Mouse (Mus musculus) stomach, embryonic 14.5 days (tissue): Measurements from ENCODE around the gene Zg16. TPM values are rescaled to one million over a fixed set of nuclear protein-coding genes. Genes with fewer than 3 reads are reported as not detected.

Experiments
- ATAC-seq: fragments of 200-750 bp; cut with Nextera tagmentation; 2 replicates; pipeline ENCODE4 v1.8.0; 2017; ENCODE audit warnings: low read depth, moderate TSS enrichment; ENCODE audit not compliant: insufficient number of reproducible peaks, insufficient read depth, low FRiP score
- H3K27ac ChIP-seq: fragments of 300-500 bp; sonication (generic); 2 replicates; pipeline ENCODE4 v1.5.1; 2014; ENCODE audit warnings: mild to moderate bottlenecking, low read length, moderate library complexity, mixed read lengths
- H3K27me3 ChIP-seq: fragments of 300-500 bp; sonication (generic); 2 replicates; pipeline ENCODE4 v1.6.1; 2014; ENCODE audit warnings: low read length, control low read depth, mixed read lengths; ENCODE audit not compliant: control insufficient read depth, insufficient read depth
- H3K36me3 ChIP-seq: fragments of 300-500 bp; sonication (generic); 2 replicates; pipeline ENCODE4 v1.6.1; 2014; ENCODE audit warnings: mild to moderate bottlenecking, control low read depth, low read length, moderate library complexity, mixed read lengths; ENCODE audit not compliant: control insufficient read depth, insufficient read depth
- H3K4me1 ChIP-seq: fragments of 300-500 bp; sonication (generic); 2 replicates; pipeline ENCODE4 v1.6.1; 2014; ENCODE audit warnings: low read length, control low read depth, mixed read lengths; ENCODE audit not compliant: control insufficient read depth, insufficient read depth
- H3K4me2 ChIP-seq: fragments of 300-500 bp; sonication (generic); replicated peaks from 2 replicates; pipeline ENCODE4 v1.6.1; 2014; ENCODE audit warnings: low read depth, low read length, control low read depth
- H3K4me3 ChIP-seq: fragments of 300-500 bp; sonication (generic); 2 replicates; pipeline ENCODE4 v1.5.1; 2014; ENCODE audit warnings: low read depth, low read length, control low read depth
- H3K9ac ChIP-seq: fragments of 300-500 bp; sonication (generic); replicated peaks from 2 replicates; pipeline ENCODE4 v1.6.1; 2014; ENCODE audit warnings: low read depth, mild to moderate bottlenecking, control low read depth, low read length, moderate library complexity, mixed read lengths
- H3K9me3 ChIP-seq: fragments of 300-500 bp; sonication (generic); 2 replicates; pipeline ENCODE4 v1.6.1; 2016; ENCODE audit warnings: low read depth, low read length, control low read depth; ENCODE audit not compliant: control insufficient read depth
- WGBS: fragments of 180-500 bp; shearing (Covaris S2); extraction: QIAGEN DNeasy Blood & Tissue Kit; methylation state at CpG from one replicate; pipeline ENCODE4 v1.1.7; 2014; 5-methylcytosine and 5-hydroxymethylcytosine counted together
- polyA plus RNA-seq: library from polyadenylated mRNA; unstranded; fragments of >200 nt; fragmentation: Nextera tagmentation; extraction: Ambion mirVana; gene quantifications from 2 replicates; pipeline ENCODE4 v1.2.1, GENCODE M21; 2014

Zg16 gene
- polyA plus RNA-seq, 1 experiment from 2014 or later: not detected

DNA sequence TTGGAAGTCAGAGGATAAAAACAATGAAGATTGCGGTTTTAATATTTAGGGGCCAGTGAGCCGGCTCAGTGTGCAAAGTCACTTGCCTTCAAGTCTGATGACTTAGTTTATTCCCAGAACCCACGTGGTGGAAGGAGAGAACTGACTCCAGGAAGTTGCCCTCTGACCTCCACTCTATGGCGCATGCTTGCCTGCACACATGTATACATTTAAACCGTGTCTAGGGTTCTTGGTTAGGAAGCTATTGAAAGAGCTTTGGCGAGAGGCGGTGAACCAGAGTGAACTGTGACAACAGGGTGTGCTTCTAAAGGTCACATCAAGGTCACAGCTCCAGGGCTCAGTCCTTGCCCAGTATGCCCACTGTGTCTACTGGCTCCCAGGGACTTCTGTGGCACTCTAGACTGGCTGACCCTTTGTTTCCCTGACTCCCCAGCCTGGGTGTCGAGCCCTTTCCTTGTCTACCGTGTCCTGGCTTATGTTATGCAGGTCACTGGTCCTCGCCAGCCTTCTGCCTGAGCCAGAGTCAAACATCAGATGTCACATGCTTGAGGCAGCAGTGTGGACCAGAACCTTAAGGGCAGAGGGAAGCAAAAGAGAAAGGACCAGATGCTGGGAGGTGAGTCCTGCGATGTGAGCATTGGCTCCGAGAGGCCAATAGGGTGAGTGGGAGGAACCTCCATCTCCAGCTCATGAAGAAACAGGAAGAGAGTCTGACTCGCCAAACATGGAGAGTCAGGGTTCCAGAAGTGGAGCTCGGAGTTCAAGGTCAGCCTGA, 31.7 kb upstream of the Zg16 start:
- ATAC-seq: no peak
- 58% methylated on average over 14 of the region's 14 CpGs for WGBS
- no peak overlapping the region for H3K27ac ChIP-seq

DNA sequence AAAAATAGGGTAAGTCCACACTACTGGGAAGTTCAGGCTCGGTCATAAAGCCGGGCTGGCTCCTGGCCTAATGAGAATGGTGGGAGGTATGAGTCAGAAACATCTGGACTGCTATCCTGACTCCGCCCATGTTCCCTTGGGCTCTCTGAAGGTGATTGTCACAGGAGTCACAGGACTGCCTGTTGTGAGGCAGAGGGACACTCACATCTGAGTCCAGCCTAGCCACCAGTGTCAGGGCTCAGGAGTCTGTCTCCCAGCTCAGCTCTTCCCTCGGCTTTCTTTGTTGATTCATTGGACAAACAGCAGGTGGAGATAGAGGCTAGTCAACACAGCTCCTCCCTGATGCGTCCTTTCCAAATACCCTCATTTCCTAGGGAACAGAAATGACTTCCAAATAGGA, 30.8 kb upstream of the Zg16 start:
- ATAC-seq: 0 out of 2 replicates have a peak, but pooled peaks have one; percentile 47
- Histone ChIP-seq H3K4me3 (no peak overlapping the region), H3K27ac (no peak overlapping the region), H3K9me3 (no peaks in the 10 kb centered on the region), H3K27me3 (no peaks in the 10 kb centered on the region), H3K36me3 (no peaks in the 10 kb centered on the region), H3K9ac (no peak overlapping the region), H3K4me2 (no peak overlapping the region), H3K4me1 (no peaks in the 10 kb centered on the region)
- 35% methylated on average over 5 of the region's 5 CpGs for WGBS

More for the DNA sequence above, 31.7 kb upstream of the Zg16 start:
- no peaks in the 10 kb centered on the region for H3K9me3 ChIP-seq
- no peaks in the 10 kb centered on the region for H3K36me3 ChIP-seq
- H3K27me3 ChIP-seq: no peaks in the 10 kb centered on the region
- H3K4me1 ChIP-seq: no peaks in the 10 kb centered on the region
- no peak overlapping the region for H3K4me3 ChIP-seq
- no peak overlapping the region for H3K4me2 ChIP-seq
- H3K9ac ChIP-seq: no peak overlapping the region

DNA sequence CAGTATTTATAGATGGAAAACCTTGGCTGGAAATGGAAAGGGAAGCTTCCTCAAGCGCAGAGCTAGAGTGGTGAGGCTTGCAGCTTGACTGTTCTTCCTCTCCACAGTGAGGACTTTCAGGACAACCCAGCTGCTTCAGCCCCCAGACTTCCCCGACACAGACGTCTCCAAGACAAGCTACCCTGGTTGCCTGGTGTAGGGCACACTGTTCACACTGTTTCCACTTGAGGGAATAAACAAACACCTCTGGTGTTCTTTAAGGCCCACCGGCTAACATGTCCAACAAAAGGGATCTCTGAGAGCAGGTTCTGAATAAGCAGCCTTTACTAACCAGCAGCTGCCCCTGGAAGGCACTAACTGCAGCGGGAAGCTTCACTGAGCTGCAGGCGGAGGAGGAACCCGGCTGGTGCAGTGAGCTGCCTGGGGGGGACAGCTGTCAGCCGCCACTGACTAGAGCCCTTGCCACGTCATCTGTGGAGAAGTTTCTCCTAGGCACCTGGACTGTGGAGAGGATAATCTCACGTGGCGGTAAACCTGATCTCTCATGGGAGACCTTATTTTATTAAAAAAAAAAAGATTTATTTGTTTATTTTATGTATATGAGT, 29.3 kb upstream of the Zg16 start:
- no peak for ATAC-seq
- WGBS: 67% methylated on average over 11 of the region's 11 CpGs
- Histone ChIP-seq H3K27ac (no peak overlapping the region), H3K4me3 (no peak overlapping the region), H3K9me3 (no peaks in the 10 kb centered on the region), H3K27me3 (no peaks in the 10 kb centered on the region), H3K9ac (no peak overlapping the region), H3K4me2 (no peak overlapping the region), H3K36me3 (no peaks in the 10 kb centered on the region), H3K4me1 (no peaks in the 10 kb centered on the region)

DNA sequence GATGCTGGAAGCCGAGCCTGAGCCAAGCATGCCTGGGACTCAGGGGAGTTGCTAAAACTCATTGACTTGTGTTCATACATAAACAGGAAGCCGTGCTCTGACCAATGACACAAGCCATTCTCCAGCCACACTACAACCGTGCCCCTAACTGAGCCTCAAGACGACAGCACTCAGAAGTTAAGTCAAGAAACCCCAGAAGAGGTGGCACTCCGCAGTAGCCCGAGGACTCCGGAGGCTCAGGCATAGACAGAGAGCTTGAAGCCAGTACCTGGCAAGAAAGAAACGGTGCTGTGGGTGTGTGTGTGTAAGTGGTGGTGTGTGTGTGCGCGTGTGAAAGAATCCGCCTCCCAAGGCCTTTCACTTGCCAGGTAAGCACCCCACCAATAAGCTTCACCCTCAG, 27.8 kb upstream of the Zg16 start:
- Histone ChIP-seq H3K36me3 (no peaks in the 10 kb centered on the region), H3K27ac (no peak overlapping the region), H3K27me3 (no peaks in the 10 kb centered on the region), H3K4me1 (no peaks in the 10 kb centered on the region), H3K9me3 (no peaks in the 10 kb centered on the region), H3K4me3 (no peak overlapping the region), H3K9ac (no peak overlapping the region), H3K4me2 (no peak overlapping the region)
- WGBS: 74% methylated on average over 11 of the region's 11 CpGs
- no peak for ATAC-seq

DNA sequence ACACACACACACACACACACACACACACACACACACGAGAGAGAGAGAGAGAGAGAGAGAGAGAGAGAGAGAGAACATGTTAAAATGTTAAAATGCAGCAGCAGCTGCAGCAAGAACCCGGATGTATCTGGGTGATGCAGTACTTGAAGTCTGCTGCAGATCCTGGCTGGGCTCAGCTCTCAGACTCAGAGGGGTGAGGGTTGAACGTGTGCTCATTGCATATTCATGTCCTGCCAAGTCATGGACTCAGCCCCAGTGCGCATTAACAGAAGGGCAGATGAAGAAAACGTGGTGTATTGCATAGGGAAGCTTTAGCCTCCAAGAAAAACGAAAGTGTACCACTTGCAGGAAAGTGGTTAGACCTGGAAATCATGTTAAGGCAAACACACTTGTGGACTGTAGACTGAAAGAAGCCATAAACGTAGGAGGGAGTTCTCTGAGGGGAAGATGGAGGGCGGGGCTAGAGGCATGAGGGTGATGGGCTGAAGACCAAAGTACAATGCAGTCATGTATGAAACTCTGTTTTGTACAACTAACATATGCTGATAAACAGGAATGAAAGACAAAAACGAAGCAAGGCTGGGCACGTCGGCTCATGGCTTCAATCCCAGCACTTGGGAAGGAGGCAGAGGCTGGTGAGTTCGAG, 26.6 kb upstream of the Zg16 start:
- 51% methylated on average over 12 of the region's 12 CpGs for WGBS

DNA sequence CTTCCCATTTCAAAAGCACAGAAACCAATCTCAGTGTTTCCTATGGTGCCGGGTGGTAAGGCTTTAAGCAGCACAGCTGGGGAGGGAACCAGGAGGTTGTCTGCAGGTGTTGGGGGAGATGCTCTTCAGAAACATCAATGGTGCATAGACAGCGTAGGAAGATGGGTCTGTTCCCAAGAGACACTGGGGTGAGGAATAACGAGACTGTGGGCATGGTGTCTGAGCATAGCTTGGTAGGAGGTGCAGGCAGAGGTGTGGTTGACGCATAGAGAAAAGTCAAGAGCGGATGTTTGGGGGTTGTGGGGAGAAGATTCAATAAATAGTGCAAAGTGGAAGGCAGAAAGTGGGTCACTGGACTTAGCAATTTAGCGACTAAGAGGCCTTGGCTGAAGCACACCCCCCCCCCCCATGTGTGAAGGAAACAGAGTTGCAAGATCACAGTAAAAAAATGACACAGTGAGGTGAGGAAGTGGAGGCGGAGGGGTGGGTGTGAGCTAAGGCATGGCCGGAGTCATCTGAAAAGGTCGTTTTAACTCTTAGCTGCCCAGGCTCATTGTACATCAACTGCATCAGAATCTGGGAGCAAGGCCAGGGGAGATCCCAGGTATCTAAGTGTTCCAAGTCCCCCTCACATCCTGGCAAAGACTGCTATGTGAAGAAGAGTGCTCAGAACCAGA, 25.9 kb upstream of the Zg16 start:
- H3K4me3 ChIP-seq: no peak overlapping the region
- no peak overlapping the region for H3K27ac ChIP-seq
- no peaks in the 10 kb centered on the region for H3K4me1 ChIP-seq
- H3K4me2 ChIP-seq: no peak overlapping the region
- no peak overlapping the region for H3K9ac ChIP-seq
- no peaks in the 10 kb centered on the region for H3K36me3 ChIP-seq
- 29% methylated on average over 9 of the region's 9 CpGs for WGBS
- no peak for ATAC-seq
- H3K9me3 ChIP-seq: no peaks in the 10 kb centered on the region
- no peaks in the 10 kb centered on the region for H3K27me3 ChIP-seq

More for the DNA sequence above, 26.6 kb upstream of the Zg16 start:
- H3K4me1 ChIP-seq: no peaks in the 10 kb centered on the region
- H3K27me3 ChIP-seq: no peaks in the 10 kb centered on the region
- no peak overlapping the region for H3K9ac ChIP-seq
- no peak overlapping the region for H3K27ac ChIP-seq
- ATAC-seq: no peak
- H3K4me3 ChIP-seq: no peak overlapping the region
- no peaks in the 10 kb centered on the region for H3K9me3 ChIP-seq
- no peaks in the 10 kb centered on the region for H3K36me3 ChIP-seq
- H3K4me2 ChIP-seq: no peak overlapping the region

DNA sequence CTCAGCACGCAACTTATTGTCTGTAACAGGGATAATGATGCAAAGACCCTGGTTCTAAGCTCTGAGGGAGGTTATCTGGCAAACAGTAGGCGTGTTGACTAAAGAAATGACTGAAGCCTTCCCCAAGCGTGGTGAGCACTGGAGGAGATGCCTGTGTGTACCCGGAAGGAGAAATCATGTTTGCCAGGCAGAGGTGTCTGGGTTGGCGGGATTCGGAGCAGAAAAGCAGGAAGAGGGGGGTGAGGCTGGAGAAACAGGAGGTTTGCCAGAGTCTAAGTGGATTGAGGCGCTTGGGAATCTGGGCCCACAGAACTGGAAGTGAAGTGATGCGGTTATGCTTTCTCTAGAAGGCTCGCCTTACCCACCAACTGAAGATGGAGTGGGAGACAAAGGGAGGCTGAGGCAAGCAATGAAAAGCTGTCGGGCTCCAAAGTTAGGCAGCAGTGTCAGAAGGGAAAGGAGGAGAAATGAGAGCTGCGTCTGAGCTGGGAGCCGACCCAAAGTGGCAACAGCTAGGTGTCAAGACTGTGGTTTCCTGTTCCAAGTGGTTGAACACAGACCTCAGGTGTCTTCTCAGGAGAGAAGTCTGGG, 25.2 kb upstream of the Zg16 start:
- no peak overlapping the region for H3K4me2 ChIP-seq
- H3K27ac ChIP-seq: no peak overlapping the region
- no peaks in the 10 kb centered on the region for H3K27me3 ChIP-seq
- no peak overlapping the region for H3K4me3 ChIP-seq
- ATAC-seq: no peak
- no peaks in the 10 kb centered on the region for H3K4me1 ChIP-seq
- no peaks in the 10 kb centered on the region for H3K9me3 ChIP-seq
- WGBS: 73% methylated on average over 12 of the region's 12 CpGs
- H3K9ac ChIP-seq: no peak overlapping the region
- H3K36me3 ChIP-seq: no peaks in the 10 kb centered on the region

DNA sequence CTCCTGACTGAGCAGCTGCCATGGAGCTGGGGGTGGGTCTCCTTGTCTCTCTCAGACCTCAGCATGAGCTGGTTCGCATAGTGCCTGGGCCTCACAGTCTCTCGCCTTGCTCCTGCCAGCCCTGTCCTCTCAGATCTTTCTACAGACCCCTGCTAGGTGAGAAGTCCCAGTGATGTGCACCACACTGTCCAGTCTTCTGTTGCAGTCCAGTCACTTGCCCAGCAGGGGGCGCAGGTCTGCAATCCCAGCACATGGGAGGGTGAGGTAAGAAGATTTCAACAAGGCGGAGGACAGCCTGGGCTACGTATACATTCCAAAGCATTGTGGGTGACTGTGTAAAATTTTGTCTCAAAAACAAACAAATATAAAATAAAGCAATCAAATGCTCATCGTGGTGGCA, 24.3 kb upstream of the Zg16 start:
- H3K9me3 ChIP-seq: no peaks in the 10 kb centered on the region
- no peak for ATAC-seq
- H3K27me3 ChIP-seq: no peaks in the 10 kb centered on the region
- WGBS: 41% methylated on average over 6 of the region's 6 CpGs
- H3K9ac ChIP-seq: no peak overlapping the region
- no peak overlapping the region for H3K4me3 ChIP-seq
- H3K27ac ChIP-seq: no peak overlapping the region
- H3K36me3 ChIP-seq: no peaks in the 10 kb centered on the region
- no peak overlapping the region for H3K4me2 ChIP-seq
- H3K4me1 ChIP-seq: no peaks in the 10 kb centered on the region
